Mouse (Mus musculus) left cerebral cortex, adult 2 months (tissue): Measurements from ENCODE around the gene Spink4. TPM values are rescaled to one million over a fixed set of nuclear protein-coding genes. Genes with fewer than 3 reads are reported as not detected.

Experiments
- DNase-seq, 2 experiments: peaks; one replicate each; pipeline ENCODE4 v3.0.0; 2021 to 2022; ENCODE audit warnings: low spot score in 2 of 2, mixed read lengths in 1 of 2; ENCODE audit errors: extremely low spot score in 1 of 2
- H3K27ac ChIP-seq: fragments of 200-600 bp; 2 replicates; pipeline ENCODE4 v1.8.1; 2022
- H3K4me3 ChIP-seq: fragments of 200-600 bp; 2 replicates; pipeline ENCODE4 v1.8.1; 2022
- CTCF ChIP-seq: fragments of 200-600 bp; IDR thresholded peaks from 2 replicates; pipeline ENCODE4 v1.8.1; 2022; ENCODE audit warnings: antibody characterized with exemption, mild to moderate bottlenecking, moderate library complexity
- intact Hi-C: fragments of 180-260 bp; cut with DNase I; formaldehyde crosslinking; loops from one replicate; pipeline ENCODE4 v1.15.1; 2025
- total RNA-seq, 2 experiments: library from RNA; stranded (reverse); gene quantifications; 2 replicates each; pipeline ENCODE4 v1.2.3; 2021

Spink4 gene
- total RNA-seq, 2 experiments from 2014 or later, result not detected

- Histone ChIP-seq H3K4me3 (no peak overlapping the region), H3K27ac (peak overlapping the region; percentile 44; the same call in 1 of the 2 replicates)
- no peak for TF ChIP-seq CTCF
- intact Hi-C loops, result loop anchor here (2.0 kb wide), 1 partner anchor 35 kb away; the partner anchor contains the start of gene Spink4
- no peak for DNase-seq
Observed at GRCm38 (mm10) chr4:40885883-40886282, 34.0 kb upstream of the Spink4 start.

DNA sequence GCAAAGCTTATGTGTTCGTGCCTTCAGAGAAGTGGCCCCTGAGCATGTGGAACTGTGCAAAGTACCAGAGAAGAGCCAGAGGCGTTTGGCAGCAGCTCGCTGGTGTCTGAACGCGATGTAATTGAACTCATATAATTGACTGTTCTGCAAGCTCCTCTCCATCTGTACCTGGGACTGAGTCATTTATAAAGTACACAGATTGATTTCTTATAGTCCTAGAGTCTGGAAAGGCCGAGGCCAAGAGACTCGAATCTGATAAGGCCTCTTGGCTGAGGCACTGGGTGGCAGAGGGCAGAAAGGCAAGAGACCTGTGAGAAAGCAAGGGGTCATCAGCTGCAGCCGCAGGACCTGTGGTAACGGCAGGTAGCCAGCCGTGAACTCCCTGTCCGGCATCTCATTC lies 31.0 kb upstream of the Spink4 start:
- TF ChIP-seq CTCF, result no peak
- intact Hi-C loops, result no loop called here
- DNase-seq, result no peak
- Histone ChIP-seq H3K4me3 (no peak overlapping the region), H3K27ac (no peak overlapping the region)

DNA sequence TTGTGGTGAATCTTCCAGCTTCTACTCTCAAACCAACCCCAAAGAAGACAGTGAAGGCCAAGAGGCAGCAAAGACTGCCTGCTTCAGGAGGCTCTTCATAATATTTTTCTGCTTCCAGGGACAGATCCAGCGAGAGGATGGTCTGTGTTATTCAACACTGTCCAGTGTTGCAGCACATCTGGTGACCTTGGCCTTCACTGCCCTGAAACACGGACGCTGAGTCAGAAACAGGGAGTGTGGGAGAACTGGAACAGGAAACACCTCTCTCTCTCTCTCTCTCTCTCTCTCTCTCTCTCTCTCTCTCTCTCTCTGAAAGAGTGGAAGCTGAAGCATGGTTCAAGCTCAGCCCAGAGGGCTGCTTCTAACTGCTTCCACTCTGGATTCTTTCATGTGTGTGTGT lies 30.6 kb upstream of the Spink4 start:
- Histone ChIP-seq H3K27ac (no peak overlapping the region), H3K4me3 (no peak overlapping the region)
- no peak for TF ChIP-seq CTCF
- DNase-seq, result no peak
- intact Hi-C loops, result no loop called here

- intact Hi-C loops, result no loop called here
- H3K4me3 ChIP-seq, result no peak overlapping the region
- H3K27ac ChIP-seq, result no peak overlapping the region
- DNase-seq, result no peak
- TF ChIP-seq CTCF, result no peak
Observed at GRCm38 (mm10) chr4:40889983-40890382, 29.9 kb upstream of the Spink4 start.

- Histone ChIP-seq H3K4me3 (no peak overlapping the region), H3K27ac (no peak overlapping the region)
- intact Hi-C loops, result no loop called here
- no peak for DNase-seq
- TF ChIP-seq CTCF, result no peak
Observed at GRCm38 (mm10) chr4:40891206-40891605, 28.6 kb upstream of the Spink4 start.

- H3K27ac ChIP-seq, result no peak overlapping the region
- intact Hi-C loops, result no loop called here
- no peak for DNase-seq
- no peak overlapping the region for H3K4me3 ChIP-seq
- no peak for TF ChIP-seq CTCF
Observed at GRCm38 (mm10) chr4:40895118-40895517, 24.7 kb upstream of the Spink4 start.

GRCm38 (mm10) chr4:40895646-40896045 lies 24.2 kb upstream of the Spink4 start:
- intact Hi-C loops, result no loop called here
- no peak for TF ChIP-seq CTCF

DNA sequence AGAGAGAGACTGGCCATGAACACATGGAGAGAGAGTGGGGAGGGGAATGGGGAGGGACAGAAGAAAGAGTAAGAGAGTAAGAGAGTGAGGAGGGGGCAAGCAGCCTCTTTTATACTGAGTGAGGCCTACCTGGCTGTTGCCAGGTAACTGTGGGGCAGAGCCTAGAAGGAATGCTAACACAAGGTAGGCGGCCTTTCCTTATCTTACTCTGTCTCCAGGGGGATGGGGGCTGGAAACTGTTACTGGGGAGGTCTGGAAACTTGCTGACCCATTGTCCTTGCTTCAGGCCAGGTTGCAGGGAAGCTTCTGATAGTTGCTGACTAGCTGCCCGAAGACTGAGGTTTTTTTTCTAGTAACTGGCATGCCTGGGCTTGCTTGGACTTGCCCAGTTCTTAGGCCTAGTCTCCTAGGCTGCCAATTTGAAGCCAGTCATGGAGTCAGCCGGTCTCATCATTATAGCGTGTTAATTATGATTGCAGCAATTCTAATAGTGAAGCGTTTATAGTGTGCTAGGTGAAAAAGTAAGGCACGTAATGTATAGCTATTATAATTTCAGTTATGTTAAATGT lies 21.3 kb upstream of the Spink4 start:
- intact Hi-C loops, result no loop called here
- H3K4me3 ChIP-seq, result no peak overlapping the region
- H3K27ac ChIP-seq, result no peak overlapping the region
- no peak for TF ChIP-seq CTCF
- no peak for DNase-seq

More at GRCm38 (mm10) chr4:40895646-40896045, 24.2 kb upstream of the Spink4 start:
- Histone ChIP-seq H3K4me3 (no peak overlapping the region), H3K27ac (no peak overlapping the region)
- no peak for DNase-seq

DNA sequence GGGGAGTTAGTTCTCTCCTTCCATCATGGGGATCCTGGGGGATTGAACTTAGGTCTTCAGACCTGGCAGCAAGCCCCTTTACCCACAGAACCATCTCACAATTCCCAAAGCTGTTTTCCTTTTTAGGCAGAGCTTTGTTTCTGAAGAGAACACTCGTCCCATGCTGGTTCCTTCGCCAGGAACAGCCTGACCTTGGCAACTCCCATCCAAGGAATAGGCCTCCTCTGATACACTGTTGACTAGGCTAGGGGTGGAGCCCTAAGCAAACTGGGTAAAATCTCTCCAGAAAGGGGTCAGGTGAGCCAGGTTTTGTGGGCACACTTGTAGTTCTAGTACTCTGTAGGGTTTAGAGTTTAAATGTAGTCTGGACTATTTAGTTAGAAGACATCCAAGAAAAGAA lies 20.6 kb upstream of the Spink4 start:
- Histone ChIP-seq H3K27ac (no peak overlapping the region), H3K4me3 (no peak overlapping the region)
- no peak for TF ChIP-seq CTCF
- no peak for DNase-seq
- intact Hi-C loops, result no loop called here

DNA sequence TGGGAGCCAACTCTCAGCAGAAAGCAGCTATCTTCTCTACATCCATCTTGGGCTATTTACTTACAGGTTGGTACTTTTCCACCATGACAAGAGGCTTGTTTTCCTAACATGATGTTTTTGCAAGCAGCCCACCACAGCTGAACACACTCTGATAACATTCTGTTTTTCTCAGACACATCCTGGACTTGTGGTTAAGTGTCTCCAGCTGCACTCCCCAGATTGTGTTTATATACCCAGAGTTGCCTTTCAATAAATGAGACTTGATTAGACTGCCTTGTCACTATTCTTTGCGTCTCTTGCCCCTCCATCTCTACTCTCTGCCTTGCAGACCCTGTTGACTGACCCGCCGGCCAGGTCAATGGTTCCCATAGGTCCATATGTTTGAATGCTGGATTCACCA lies 19.8 kb upstream of the Spink4 start:
- no peak for TF ChIP-seq CTCF
- no peak overlapping the region for H3K4me3 ChIP-seq
- no peak for DNase-seq
- intact Hi-C loops, result no loop called here
- no peak overlapping the region for H3K27ac ChIP-seq

GRCm38 (mm10) chr4:40900612-40901011 lies 19.2 kb upstream of the Spink4 start:
- no peak for TF ChIP-seq CTCF
- no peak for DNase-seq
- H3K4me3 ChIP-seq, result no peak overlapping the region
- H3K27ac ChIP-seq, result no peak overlapping the region
- intact Hi-C loops, result no loop called here

DNA sequence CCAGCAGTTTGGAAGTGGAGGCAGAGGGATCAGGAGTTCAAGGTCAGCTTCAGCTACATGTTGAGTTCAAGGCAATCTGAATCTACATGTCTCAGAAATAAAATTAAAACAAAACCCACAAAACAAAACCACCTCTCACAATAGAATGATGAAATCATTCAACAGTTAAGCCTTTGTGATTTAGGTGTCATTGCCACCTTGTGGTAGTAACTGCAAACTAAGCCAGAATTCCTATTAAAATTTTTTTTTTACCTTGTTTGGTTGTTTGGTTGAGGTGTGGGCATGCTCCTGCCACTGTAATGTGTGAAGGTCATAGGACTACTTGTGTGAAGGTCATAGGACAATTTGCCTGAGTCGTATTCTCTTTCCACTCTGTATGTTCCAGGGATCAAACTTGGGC lies 13.6 kb upstream of the Spink4 start:
- H3K4me3 ChIP-seq, result no peak overlapping the region
- intact Hi-C loops, result loop anchor here (1.0 to 5.0 kb wide), 2 partner anchors 54 to 132 kb away; partner anchors contain the start of gene B4galt1
- no peak overlapping the region for H3K27ac ChIP-seq
- no peak for DNase-seq
- peak; percentile 84 for TF ChIP-seq CTCF

GRCm38 (mm10) chr4:40908261-40908969 lies 11.4 kb upstream of the Spink4 start:
- Histone ChIP-seq H3K27ac (no peak overlapping the region), H3K4me3 (no peak overlapping the region)
- intact Hi-C loops, result loop anchor here (5.0 kb wide), 1 partner anchor 56 kb away; the partner anchor contains the start of gene B4galt1
- no peak for TF ChIP-seq CTCF
- DNase-seq, result no peak
